Mouse (Mus musculus): ENCODE data around the gene Magel2. TPM values are rescaled to one million over a fixed set of nuclear protein-coding genes. Genes with fewer than 3 reads are reported as not detected.

The Magel2 gene
- total RNA-seq, 4 experiments from 2014 or later, result 1.7 to 2.0 (median 1.8) TPM

DNA sequence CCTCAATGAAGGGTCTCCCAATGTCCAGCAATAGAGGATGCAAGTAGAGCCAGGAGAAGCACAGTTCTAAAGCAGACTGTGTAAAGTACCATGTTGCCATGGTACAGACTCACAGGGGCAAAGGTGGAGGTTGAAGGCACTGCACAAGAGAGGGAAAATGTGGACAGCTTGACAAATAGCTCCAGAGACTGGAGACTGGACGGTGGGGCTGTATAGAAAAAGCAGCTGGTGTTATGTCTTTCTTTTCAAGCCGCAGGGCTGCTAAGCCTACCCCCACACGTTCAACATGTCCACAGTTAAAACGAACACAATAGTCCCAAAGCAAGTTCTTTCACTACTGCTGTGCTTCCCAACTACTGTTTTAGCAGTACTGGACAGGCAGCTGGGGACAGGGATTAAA is 46.4 kb downstream of the Magel2 start:
- no peak for DNase-seq

DNA sequence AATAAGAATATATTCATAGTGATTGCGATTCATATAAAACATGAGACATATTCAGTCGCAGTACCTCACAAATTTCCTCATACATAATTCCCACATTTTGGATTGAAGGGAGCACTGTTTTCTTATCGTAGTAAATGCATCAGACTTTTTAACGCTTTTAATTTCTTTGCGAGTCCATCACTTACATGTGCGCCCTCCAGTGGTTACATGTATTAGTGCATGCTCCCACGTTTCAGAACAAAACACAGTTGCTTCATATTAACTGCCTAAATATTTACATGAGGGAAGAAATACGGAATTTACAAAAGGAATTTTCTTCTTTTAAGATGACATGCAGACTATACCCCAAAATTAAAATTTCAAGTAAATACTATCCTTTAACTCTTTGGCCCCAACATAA is 51.5 kb downstream of the Magel2 start:
- DNase-seq, result no peak

Other genes starting within 250 kb of the Magel2 start
- 10 to 100 TPM; 77.2 to 92.4 (median 89.0) TPM for gene Ndn, start 30.4 kb upstream of the Magel2 start, total RNA-seq (2022)
- gene Mkrn3, start 43.1 kb downstream of the Magel2 start, total RNA-seq (2022), result 1 to 10 TPM; 1.3 to 2.6 (median 1.8) TPM
- 1 to 10 TPM; 1.1 to 2.0 (median 1.6) TPM for gene Peg12, start 87.5 kb downstream of the Magel2 start, total RNA-seq (2022)